9 mouse cellular contexts compared by ENCODE assay signal in genomic region chr4:141958614-141959375, GRCm38 (mm10). TPM values are rescaled to one million over a fixed set of nuclear protein-coding genes. Genes with fewer than 3 reads are reported as not detected.
DNase-seq lines count a peak whose midpoint lies in the region; ATAC-seq lines count a peak whose summit lies in the region.
"Had no signal": no experiment of that assay in that cellular context is flagged by ENCODE, and none has a peak within 500 bp of the region (broad histone marks: within the 10 kb centered on the region; RNA-seq: fewer than 3 reads in every experiment).

No protein-coding gene starts in this region.

- 45% methylated on average over 7 of the region's 7 CpGs for WGBS in kidney, embryonic 14.5 days
- 46% methylated on average over 7 of the region's 7 CpGs for WGBS in liver, embryonic 12.5 days (ENCODE audit: insufficient replicate concordance)
- WGBS in neural tube, embryonic 15.5 days = 48% methylated on average over 7 of the region's 7 CpGs

- no peak overlapping the region for H3K27ac ChIP-seq in kidney, embryonic 14.5 days (ENCODE audit: low read depth, low read length)
- H3K27ac ChIP-seq in liver, embryonic 12.5 days = no peak overlapping the region
- H3K27ac ChIP-seq in neural tube, embryonic 15.5 days (replicated peaks) = no peak overlapping the region

- ATAC-seq in kidney, embryonic 14.5 days (ENCODE audit: low FRiP score, low TSS enrichment) = peak; percentile 36
- 0 out of 2 replicates have a peak, but pooled peaks have one; percentile 12 for ATAC-seq in liver, embryonic 12.5 days
- ATAC-seq in neural tube, embryonic 15.5 days (ENCODE audit: low FRiP score) = no peak; the same call in 1 of the 2 replicates

- H3K27me3 ChIP-seq in kidney, embryonic 14.5 days (ENCODE audit: control insufficient read depth, insufficient read depth, low read length) = no peaks in the 10 kb centered on the region; the same call in 1 of the 2 replicates
- peaks cover 7% of the 10 kb centered on the region; the same call in 1 of the 2 replicates for H3K27me3 ChIP-seq in liver, embryonic 12.5 days (replicated peaks)
- H3K27me3 ChIP-seq in neural tube, embryonic 15.5 days (replicated peaks) = no peaks in the 10 kb centered on the region

- DNase-seq in kidney, adult 11 months = no peak
- peak; percentile 47 to 55 for DNase-seq in adrenal gland, postnatal 36 days
- DNase-seq in heart, adult 9 months (ENCODE audit: low spot score in 2 of 2) = peak; percentile 38 to 44
- no peak for DNase-seq in right cerebral cortex, postnatal 14 days
- DNase-seq in layer of hippocampus, postnatal 14 days (ENCODE audit: low spot score in 2 of 2) = no peak

- peaks cover 9% of the 10 kb centered on the region; the same call in 1 of the 2 replicates for H3K4me1 ChIP-seq in kidney, embryonic 14.5 days (ENCODE audit: control insufficient read depth, insufficient read depth, low read length)
- peaks cover 19% of the 10 kb centered on the region for H3K4me1 ChIP-seq in liver, embryonic 12.5 days
- peaks cover 18% of the 10 kb centered on the region for H3K4me1 ChIP-seq in neural tube, embryonic 15.5 days

- H3K9ac ChIP-seq in kidney, embryonic 14.5 days (ENCODE audit: low read depth, low read length) = no peak overlapping the region
- no peak overlapping the region for H3K9ac ChIP-seq in liver, embryonic 12.5 days
- no peak overlapping the region for H3K9ac ChIP-seq in neural tube, embryonic 15.5 days (replicated peaks)

- H3K36me3 ChIP-seq in kidney, embryonic 14.5 days (ENCODE audit: control insufficient read depth, insufficient read depth, low read length) = no peaks in the 10 kb centered on the region
- H3K36me3 ChIP-seq in liver, embryonic 12.5 days = no peaks in the 10 kb centered on the region
- H3K36me3 ChIP-seq in neural tube, embryonic 15.5 days = no peaks in the 10 kb centered on the region
- H3K36me3 ChIP-seq: G1E had no signal

- H3K4me3 ChIP-seq in kidney, embryonic 14.5 days (ENCODE audit: low read length) = no peak overlapping the region
- H3K4me3 ChIP-seq in liver, embryonic 12.5 days = no peak overlapping the region
- no peak overlapping the region for H3K4me3 ChIP-seq in neural tube, embryonic 15.5 days (replicated peaks)

- H3K9me3 ChIP-seq in kidney, embryonic 14.5 days (ENCODE audit: control insufficient read depth, low read length) = peaks cover 7% of the 10 kb centered on the region; the same call in 1 of the 2 replicates
- no peaks in the 10 kb centered on the region for H3K9me3 ChIP-seq in liver, embryonic 12.5 days (replicated peaks)
- no peaks in the 10 kb centered on the region for H3K9me3 ChIP-seq in neural tube, embryonic 15.5 days (replicated peaks)
- H3K9me3 ChIP-seq: G1E had no signal

- peak overlapping the region; percentile 12; the same call in 1 of the 2 replicates for H3K4me2 ChIP-seq in kidney, embryonic 14.5 days (replicated peaks; ENCODE audit: low read depth, low read length)
- H3K4me2 ChIP-seq in liver, embryonic 12.5 days = no peak overlapping the region
- peak overlapping the region; percentile 37 for H3K4me2 ChIP-seq in neural tube, embryonic 15.5 days

RNA-seq across cellular contexts. Expression of gene Fhad1, which starts 56.1 kb away (rescaled TPM):
- 0.15 and 0.60 TPM in 2 replicates for polyA plus RNA-seq in kidney, embryonic 14.5 days (2014; fragmentation: Nextera tagmentation; extraction: Ambion mirVana)
- under 1 TPM; 0.66 to 0.79 TPM for total RNA-seq in adrenal gland, postnatal 36 days (2021)
- polyA plus RNA-seq in liver, embryonic 12.5 days (2016; fragmentation: Nextera tagmentation; extraction: Ambion mirVana) = 0.61 and 0.96 TPM in 2 replicates
- polyA plus RNA-seq in neural tube, embryonic 15.5 days (2015; fragmentation: Nextera tagmentation; extraction: Ambion mirVana) = 4.5 and 4.8 TPM in 2 replicates
- total RNA-seq in layer of hippocampus, postnatal 14 days (2021) = 1 to 10 TPM; 3.9 to 5.1 TPM
- polyA plus RNA-seq: G1E had no signal

Comparison
In these comparisons a context has a peak if more than half of its experiments do, and no peak if none do; other contexts are left out.
1. DNase-seq: peak in adrenal gland, postnatal 36 days (2 of 2) and heart, adult 9 months (2 of 2); none in kidney, adult 11 months (single experiment), right cerebral cortex, postnatal 14 days (single experiment) and layer of hippocampus, postnatal 14 days (0 of 2).